Mouse (Mus musculus): ENCODE data around the gene Rpa2. TPM values are rescaled to one million over a fixed set of nuclear protein-coding genes. Genes with fewer than 3 reads are reported as not detected.

Rpa2 gene
- polyA plus RNA-seq, 1 experiment from 2014 or later = 32.1 TPM

DNA sequence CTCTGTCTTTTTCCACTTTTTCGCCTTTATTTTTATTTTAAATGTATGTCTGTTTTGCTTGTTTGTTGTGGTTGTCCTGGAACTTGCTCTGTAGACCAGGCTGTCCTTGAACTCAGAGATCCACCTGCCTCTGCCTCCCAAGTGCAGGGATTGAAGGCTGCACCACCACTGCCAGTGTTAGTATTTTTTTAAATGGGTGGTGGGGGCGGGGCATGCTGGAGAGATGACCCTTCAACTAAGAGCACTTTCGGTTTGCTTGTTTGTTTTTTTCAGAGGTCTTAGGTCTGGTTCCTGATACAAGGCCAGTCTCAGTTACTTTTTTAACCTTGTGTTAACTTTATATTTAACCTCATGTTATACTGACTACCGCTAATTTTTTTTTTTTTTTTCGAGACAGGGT is 37.0 kb downstream of the Rpa2 start:
- H3K4me2 ChIP-seq (replicated peaks; ENCODE audit: low read depth) = no peak overlapping the region
- H3K27ac ChIP-seq (replicated peaks) = no peak overlapping the region
- no peaks in the 10 kb centered on the region for H3K9me3 ChIP-seq (ENCODE audit: control insufficient read depth, low read length)
- no peaks in the 10 kb centered on the region for H3K27me3 ChIP-seq (ENCODE audit: control insufficient read depth, insufficient read depth, low read length)
- 82% methylated on average over 5 of the region's 5 CpGs for whole genome bisulfite sequencing
- H3K36me3 ChIP-seq (ENCODE audit: control insufficient read depth, insufficient read depth, low read length) = no peaks in the 10 kb centered on the region
- TF ChIP-seq EP300 (optimal IDR thresholded peaks at IDR 0.05) (no peak), CTCF (IDR thresholded peaks at IDR 0.05; ENCODE audit: low read depth) (no peak)
- no peaks in the 10 kb centered on the region for H3K4me1 ChIP-seq (replicated peaks; ENCODE audit: control insufficient read depth, insufficient read depth)
- no peak for ATAC-seq (ENCODE audit: low FRiP score, low TSS enrichment)
- no peak overlapping the region for H3K4me3 ChIP-seq (ENCODE audit: low read depth, low read length)
- H3K9ac ChIP-seq (ENCODE audit: low read length) = no peak overlapping the region
- DNase-seq (ENCODE audit: low spot score) = no peak

DNA sequence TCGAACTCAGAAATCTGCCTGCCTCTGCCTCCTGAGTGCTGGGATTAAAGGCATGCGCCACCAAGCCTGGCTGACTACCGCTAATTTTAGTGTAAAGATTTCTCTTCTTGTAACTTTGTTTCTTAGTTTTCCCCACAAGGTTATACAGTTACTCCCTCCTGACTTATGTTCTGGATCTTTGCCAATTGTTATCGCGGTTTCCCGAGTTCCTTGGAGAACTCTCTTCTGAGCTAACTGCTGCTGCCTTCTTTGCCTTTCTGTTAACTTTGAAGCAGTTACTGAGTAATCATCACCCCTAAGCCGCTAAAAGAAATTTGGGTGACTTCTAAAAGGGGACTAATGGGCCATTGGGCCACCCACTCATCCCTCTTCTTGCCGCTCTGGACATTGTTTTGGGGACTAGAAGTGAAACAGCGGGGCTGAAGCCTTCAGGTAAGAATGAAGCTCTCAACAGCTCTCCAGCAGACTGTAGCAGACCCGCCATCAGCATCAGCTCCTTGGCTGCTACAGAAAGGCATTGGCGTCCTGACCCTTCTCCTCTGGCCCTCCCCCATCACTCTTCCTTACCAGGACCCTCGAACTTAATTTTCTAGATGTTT is 37.6 kb downstream of the Rpa2 start:
- H3K27ac ChIP-seq (replicated peaks) = no peak overlapping the region
- TF ChIP-seq CTCF (IDR thresholded peaks at IDR 0.05; ENCODE audit: low read depth) (no peak), EP300 (optimal IDR thresholded peaks at IDR 0.05) (no peak)
- H3K27me3 ChIP-seq (ENCODE audit: control insufficient read depth, insufficient read depth, low read length) = no peaks in the 10 kb centered on the region
- H3K4me2 ChIP-seq (replicated peaks; ENCODE audit: low read depth) = no peak overlapping the region
- no peaks in the 10 kb centered on the region for H3K9me3 ChIP-seq (ENCODE audit: control insufficient read depth, low read length)
- H3K36me3 ChIP-seq (ENCODE audit: control insufficient read depth, insufficient read depth, low read length) = no peaks in the 10 kb centered on the region
- no peak overlapping the region for H3K4me3 ChIP-seq (ENCODE audit: low read depth, low read length)
- 67% methylated on average over 12 of the region's 12 CpGs for WGBS
- H3K9ac ChIP-seq (ENCODE audit: low read length) = no peak overlapping the region
- ATAC-seq (ENCODE audit: low FRiP score, low TSS enrichment) (no peak), DNase-seq (ENCODE audit: low spot score) (no peak)
- no peaks in the 10 kb centered on the region for H3K4me1 ChIP-seq (replicated peaks; ENCODE audit: control insufficient read depth, insufficient read depth)

GRCm38 (mm10) chr4:132806620-132807191 is 38.6 kb downstream of the Rpa2 start:
- H3K27me3 ChIP-seq (ENCODE audit: control insufficient read depth, insufficient read depth, low read length) = no peaks in the 10 kb centered on the region
- no peak for TF ChIP-seq EP300 (optimal IDR thresholded peaks at IDR 0.05)
- TF ChIP-seq CTCF (IDR thresholded peaks at IDR 0.05; ENCODE audit: low read depth) = no peak
- no peak overlapping the region for H3K4me2 ChIP-seq (replicated peaks; ENCODE audit: low read depth)
- 80% methylated on average over 7 of the region's 7 CpGs for WGBS
- no peak overlapping the region for H3K27ac ChIP-seq (replicated peaks)
- DNase-seq (ENCODE audit: low spot score) (no peak), ATAC-seq (ENCODE audit: low FRiP score, low TSS enrichment) (no peak)
- H3K9ac ChIP-seq (ENCODE audit: low read length) = no peak overlapping the region
- no peaks in the 10 kb centered on the region for H3K9me3 ChIP-seq (ENCODE audit: control insufficient read depth, low read length)
- no peaks in the 10 kb centered on the region for H3K4me1 ChIP-seq (replicated peaks; ENCODE audit: control insufficient read depth, insufficient read depth)
- no peaks in the 10 kb centered on the region for H3K36me3 ChIP-seq (ENCODE audit: control insufficient read depth, insufficient read depth, low read length)
- H3K4me3 ChIP-seq (ENCODE audit: low read depth, low read length) = no peak overlapping the region

GRCm38 (mm10) chr4:132807771-132808641 is 39.9 kb downstream of the Rpa2 start:
- no peak for TF ChIP-seq EP300 (optimal IDR thresholded peaks at IDR 0.05)
- TF ChIP-seq CTCF (IDR thresholded peaks at IDR 0.05; ENCODE audit: low read depth) = no peak
- ATAC-seq (ENCODE audit: low FRiP score, low TSS enrichment) (peak; percentile 59; the same call in 1 of the 2 replicates), DNase-seq (ENCODE audit: low spot score) (no peak)
- WGBS = 60% methylated on average over 5 of the region's 5 CpGs
- no peaks in the 10 kb centered on the region for H3K27me3 ChIP-seq (ENCODE audit: control insufficient read depth, insufficient read depth, low read length)
- H3K4me1 ChIP-seq (replicated peaks; ENCODE audit: control insufficient read depth, insufficient read depth) = no peaks in the 10 kb centered on the region
- H3K9ac ChIP-seq (ENCODE audit: low read length) = no peak overlapping the region
- H3K4me3 ChIP-seq (ENCODE audit: low read depth, low read length) = no peak overlapping the region
- no peak overlapping the region for H3K4me2 ChIP-seq (replicated peaks; ENCODE audit: low read depth)
- H3K27ac ChIP-seq (replicated peaks) = 0 out of 2 replicates have a peak overlapping the region, but pooled peaks have one; percentile 24
- H3K36me3 ChIP-seq (ENCODE audit: control insufficient read depth, insufficient read depth, low read length) = no peaks in the 10 kb centered on the region
- no peaks in the 10 kb centered on the region for H3K9me3 ChIP-seq (ENCODE audit: control insufficient read depth, low read length)

DNA sequence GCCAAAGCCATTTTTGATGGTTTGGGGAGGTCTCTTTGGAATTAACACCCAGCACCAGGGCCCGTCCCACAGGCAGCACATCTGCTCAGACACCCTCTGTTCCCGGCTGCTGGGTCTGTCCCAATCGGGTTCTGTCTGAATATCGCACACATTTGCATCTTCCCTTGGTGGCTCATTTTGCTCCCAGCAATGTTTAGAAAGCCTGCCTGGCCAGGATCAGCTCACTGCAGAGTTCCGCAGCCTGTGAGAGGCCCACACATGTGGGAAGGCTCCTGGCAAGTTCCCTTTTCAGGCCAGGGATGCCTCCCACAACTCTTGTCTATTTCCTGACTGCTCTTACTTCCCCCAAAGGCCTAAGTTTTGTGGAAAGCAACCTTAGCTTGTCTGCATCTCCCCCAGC is 41.5 kb downstream of the Rpa2 start:
- 82% methylated on average over 5 of the region's 5 CpGs for WGBS

More for the DNA sequence above, 41.5 kb downstream of the Rpa2 start:
- Histone ChIP-seq H3K4me2 (replicated peaks; ENCODE audit: low read depth) (no peak overlapping the region), H3K36me3 (ENCODE audit: control insufficient read depth, insufficient read depth, low read length) (no peaks in the 10 kb centered on the region), H3K27me3 (ENCODE audit: control insufficient read depth, insufficient read depth, low read length) (no peaks in the 10 kb centered on the region), H3K9me3 (ENCODE audit: control insufficient read depth, low read length) (no peaks in the 10 kb centered on the region), H3K9ac (ENCODE audit: low read length) (no peak overlapping the region), H3K27ac (replicated peaks) (peak overlapping the region; percentile 56; the same call in 1 of the 2 replicates), H3K4me3 (ENCODE audit: low read depth, low read length) (no peak overlapping the region), H3K4me1 (replicated peaks; ENCODE audit: control insufficient read depth, insufficient read depth) (no peaks in the 10 kb centered on the region)
- no peak for ATAC-seq (ENCODE audit: low FRiP score, low TSS enrichment)
- no peak for DNase-seq (ENCODE audit: low spot score)
- TF ChIP-seq EP300 (optimal IDR thresholded peaks at IDR 0.05) (no peak), CTCF (IDR thresholded peaks at IDR 0.05; ENCODE audit: low read depth) (no peak)

Data from stomach, postnatal 0 days (tissue).